Mouse (Mus musculus): ENCODE data around the gene Sparcl1. TPM values are rescaled to one million over a fixed set of nuclear protein-coding genes. Genes with fewer than 3 reads are reported as not detected.

The Sparcl1 gene
- polyA plus RNA-seq, 1 experiment from 2014 or later: 206 TPM

- ATAC-seq (ENCODE audit: low FRiP score, low TSS enrichment): no peak
- Histone ChIP-seq H3K4me2 (replicated peaks; ENCODE audit: low read depth) (no peak overlapping the region), H3K36me3 (ENCODE audit: control insufficient read depth, insufficient read depth, low read length) (no peaks in the 10 kb centered on the region), H3K4me3 (ENCODE audit: low read depth, low read length) (no peak overlapping the region), H3K9ac (ENCODE audit: low read length) (no peak overlapping the region), H3K9me3 (ENCODE audit: control insufficient read depth, low read length) (no peaks in the 10 kb centered on the region), H3K4me1 (replicated peaks; ENCODE audit: control insufficient read depth, insufficient read depth) (no peaks in the 10 kb centered on the region), H3K27me3 (ENCODE audit: control insufficient read depth, insufficient read depth, low read length) (no peaks in the 10 kb centered on the region), H3K27ac (replicated peaks) (no peak overlapping the region)
- TF ChIP-seq CTCF (IDR thresholded peaks at IDR 0.05; ENCODE audit: low read depth) (no peak), EP300 (optimal IDR thresholded peaks at IDR 0.05) (no peak)
- WGBS: 62% methylated on average over 7 of the region's 7 CpGs
- DNase-seq (ENCODE audit: low spot score): no peak
Observed at GRCm38 (mm10) chr5:104149349-104149748, 35.8 kb upstream of the Sparcl1 start.

GRCm38 (mm10) chr5:104144057-104144456 lies 30.5 kb upstream of the Sparcl1 start:
- WGBS: 80% methylated on average over 4 of the region's 4 CpGs
- Histone ChIP-seq H3K36me3 (ENCODE audit: control insufficient read depth, insufficient read depth, low read length) (no peaks in the 10 kb centered on the region), H3K4me1 (replicated peaks; ENCODE audit: control insufficient read depth, insufficient read depth) (no peaks in the 10 kb centered on the region), H3K4me2 (replicated peaks; ENCODE audit: low read depth) (no peak overlapping the region), H3K27me3 (ENCODE audit: control insufficient read depth, insufficient read depth, low read length) (no peaks in the 10 kb centered on the region), H3K9me3 (ENCODE audit: control insufficient read depth, low read length) (no peaks in the 10 kb centered on the region), H3K27ac (replicated peaks) (no peak overlapping the region), H3K4me3 (ENCODE audit: low read depth, low read length) (no peak overlapping the region), H3K9ac (ENCODE audit: low read length) (no peak overlapping the region)
- DNase-seq (ENCODE audit: low spot score): no peak
- ATAC-seq (ENCODE audit: low FRiP score, low TSS enrichment): no peak
- TF ChIP-seq EP300 (optimal IDR thresholded peaks at IDR 0.05) (no peak), CTCF (IDR thresholded peaks at IDR 0.05; ENCODE audit: low read depth) (no peak)

GRCm38 (mm10) chr5:104141067-104141466 lies 27.5 kb upstream of the Sparcl1 start:
- TF ChIP-seq EP300 (optimal IDR thresholded peaks at IDR 0.05) (no peak), CTCF (IDR thresholded peaks at IDR 0.05; ENCODE audit: low read depth) (peak; percentile 56)
- no peak overlapping the region for H3K4me2 ChIP-seq (replicated peaks; ENCODE audit: low read depth)
- H3K27ac ChIP-seq (replicated peaks): no peak overlapping the region
- no peaks in the 10 kb centered on the region for H3K9me3 ChIP-seq (ENCODE audit: control insufficient read depth, low read length)
- 80% methylated on average over 2 of the region's 2 CpGs for WGBS
- no peak for ATAC-seq (ENCODE audit: low FRiP score, low TSS enrichment)
- H3K27me3 ChIP-seq (ENCODE audit: control insufficient read depth, insufficient read depth, low read length): no peaks in the 10 kb centered on the region
- H3K36me3 ChIP-seq (ENCODE audit: control insufficient read depth, insufficient read depth, low read length): no peaks in the 10 kb centered on the region
- no peak overlapping the region for H3K9ac ChIP-seq (ENCODE audit: low read length)
- no peaks in the 10 kb centered on the region for H3K4me1 ChIP-seq (replicated peaks; ENCODE audit: control insufficient read depth, insufficient read depth)
- no peak for DNase-seq (ENCODE audit: low spot score)
- no peak overlapping the region for H3K4me3 ChIP-seq (ENCODE audit: low read depth, low read length)

GRCm38 (mm10) chr5:104137920-104138541 lies 24.5 kb upstream of the Sparcl1 start:
- Histone ChIP-seq H3K36me3 (ENCODE audit: control insufficient read depth, insufficient read depth, low read length) (no peaks in the 10 kb centered on the region), H3K27me3 (ENCODE audit: control insufficient read depth, insufficient read depth, low read length) (no peaks in the 10 kb centered on the region), H3K4me1 (replicated peaks; ENCODE audit: control insufficient read depth, insufficient read depth) (no peaks in the 10 kb centered on the region), H3K4me3 (ENCODE audit: low read depth, low read length) (no peak overlapping the region), H3K27ac (replicated peaks) (no peak overlapping the region), H3K4me2 (replicated peaks; ENCODE audit: low read depth) (no peak overlapping the region), H3K9ac (ENCODE audit: low read length) (no peak overlapping the region), H3K9me3 (ENCODE audit: control insufficient read depth, low read length) (no peaks in the 10 kb centered on the region)
- 48% methylated on average over 10 of the region's 10 CpGs for WGBS
- no peak for TF ChIP-seq EP300 (optimal IDR thresholded peaks at IDR 0.05)
- no peak for TF ChIP-seq CTCF (IDR thresholded peaks at IDR 0.05; ENCODE audit: low read depth)
- DNase-seq (ENCODE audit: low spot score) (no peak), ATAC-seq (ENCODE audit: low FRiP score, low TSS enrichment) (no peak)

GRCm38 (mm10) chr5:104133752-104134151 lies 20.2 kb upstream of the Sparcl1 start:
- no peaks in the 10 kb centered on the region for H3K27me3 ChIP-seq (ENCODE audit: control insufficient read depth, insufficient read depth, low read length)
- no peak for ATAC-seq (ENCODE audit: low FRiP score, low TSS enrichment)
- H3K9ac ChIP-seq (ENCODE audit: low read length): no peak overlapping the region
- DNase-seq (ENCODE audit: low spot score): no peak
- no peaks in the 10 kb centered on the region for H3K4me1 ChIP-seq (replicated peaks; ENCODE audit: control insufficient read depth, insufficient read depth)
- TF ChIP-seq EP300 (optimal IDR thresholded peaks at IDR 0.05) (no peak), CTCF (IDR thresholded peaks at IDR 0.05; ENCODE audit: low read depth) (no peak)
- H3K9me3 ChIP-seq (ENCODE audit: control insufficient read depth, low read length): no peaks in the 10 kb centered on the region
- H3K4me3 ChIP-seq (ENCODE audit: low read depth, low read length): no peak overlapping the region
- no peak overlapping the region for H3K27ac ChIP-seq (replicated peaks)
- no peak overlapping the region for H3K4me2 ChIP-seq (replicated peaks; ENCODE audit: low read depth)
- no peaks in the 10 kb centered on the region for H3K36me3 ChIP-seq (ENCODE audit: control insufficient read depth, insufficient read depth, low read length)
- WGBS: 50% methylated on average over 4 of the region's 4 CpGs

GRCm38 (mm10) chr5:104131544-104131943 lies 18.0 kb upstream of the Sparcl1 start:
- H3K4me2 ChIP-seq (replicated peaks; ENCODE audit: low read depth): no peak overlapping the region
- H3K9me3 ChIP-seq (ENCODE audit: control insufficient read depth, low read length): no peaks in the 10 kb centered on the region
- H3K4me3 ChIP-seq (ENCODE audit: low read depth, low read length): no peak overlapping the region
- ATAC-seq (ENCODE audit: low FRiP score, low TSS enrichment) (no peak; the same call in 1 of the 2 replicates), DNase-seq (ENCODE audit: low spot score) (peak; percentile 49)
- TF ChIP-seq CTCF (IDR thresholded peaks at IDR 0.05; ENCODE audit: low read depth) (peak; percentile 84), EP300 (optimal IDR thresholded peaks at IDR 0.05) (no peak)
- H3K27ac ChIP-seq (replicated peaks): no peak overlapping the region
- 48% methylated on average over 4 of the region's 4 CpGs for WGBS
- no peaks in the 10 kb centered on the region for H3K27me3 ChIP-seq (ENCODE audit: control insufficient read depth, insufficient read depth, low read length)
- no peaks in the 10 kb centered on the region for H3K36me3 ChIP-seq (ENCODE audit: control insufficient read depth, insufficient read depth, low read length)
- H3K4me1 ChIP-seq (replicated peaks; ENCODE audit: control insufficient read depth, insufficient read depth): no peaks in the 10 kb centered on the region
- no peak overlapping the region for H3K9ac ChIP-seq (ENCODE audit: low read length)
